Mouse (Mus musculus): ENCODE results near the gene Spats1.
A peak's percentile ranks its signal among the peaks of the same experiment; 100 is the strongest.

Gene Spats1

GRCm38 (mm10) chr17:45474669-45475465 lies at the start of gene Spats1:
Spats1 (minus strand) TSS chr17:45475415.
- peak; percentile 62 for DNase-seq

- DNase-seq, result no peak
Measured at GRCm38 (mm10) chr17:45524961-45525360, 49.7 kb upstream of the Spats1 start.

DNA sequence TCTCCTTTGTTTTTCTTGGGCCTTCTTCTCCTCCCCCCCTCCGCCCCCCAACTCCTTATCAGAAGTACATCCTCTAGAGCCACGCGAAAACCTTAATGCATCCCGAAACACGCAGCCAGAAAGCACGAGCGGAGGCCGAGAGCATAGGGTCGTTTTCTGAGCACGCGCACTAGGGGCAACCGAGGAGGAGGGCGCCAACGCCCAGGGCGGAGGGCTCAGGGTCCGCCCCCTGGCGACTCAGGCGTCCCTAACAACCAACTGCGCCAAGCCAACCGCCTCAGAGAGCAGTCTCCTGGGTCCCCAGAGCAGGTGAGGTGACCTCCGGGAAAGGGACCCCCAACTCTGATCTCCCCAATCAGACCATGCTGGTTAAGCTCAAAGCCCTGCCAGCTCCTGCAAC lies 48.0 kb upstream of the Spats1 start, which contains the start of gene Tcte1:
Gene Tcte1, plus strand, starts transcription at position 172 of the 400 bp plus-strand sequence.
- no peak for DNase-seq

DNA sequence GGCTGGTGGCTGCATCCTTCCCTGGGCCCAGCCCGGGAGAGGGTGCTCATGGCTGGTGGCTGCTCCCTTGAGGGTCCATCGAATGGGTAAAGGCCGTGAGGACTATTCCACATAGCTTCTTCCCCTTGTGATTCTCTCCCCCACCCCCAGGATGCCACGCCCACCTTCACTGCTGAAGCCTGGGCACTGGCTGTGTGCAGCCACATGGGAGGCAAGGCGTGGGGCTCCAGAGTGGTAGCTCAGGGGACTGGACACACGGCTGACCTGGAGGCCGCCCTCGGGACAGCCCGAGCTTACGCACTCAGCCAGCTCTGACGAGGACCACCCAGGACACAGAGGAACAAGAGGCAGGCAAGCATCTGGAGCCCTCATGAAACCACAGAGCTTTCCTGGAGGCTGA lies 44.9 kb upstream of the Spats1 start:
- DNase-seq, result no peak

GRCm38 (mm10) chr17:45518766-45519475 lies 43.7 kb upstream of the Spats1 start:
- DNase-seq, result no peak

- no peak for DNase-seq
Measured at GRCm38 (mm10) chr17:45517549-45518215, 42.5 kb upstream of the Spats1 start.

GRCm38 (mm10) chr17:45517135-45517534 lies 41.9 kb upstream of the Spats1 start:
- DNase-seq, result no peak

DNA sequence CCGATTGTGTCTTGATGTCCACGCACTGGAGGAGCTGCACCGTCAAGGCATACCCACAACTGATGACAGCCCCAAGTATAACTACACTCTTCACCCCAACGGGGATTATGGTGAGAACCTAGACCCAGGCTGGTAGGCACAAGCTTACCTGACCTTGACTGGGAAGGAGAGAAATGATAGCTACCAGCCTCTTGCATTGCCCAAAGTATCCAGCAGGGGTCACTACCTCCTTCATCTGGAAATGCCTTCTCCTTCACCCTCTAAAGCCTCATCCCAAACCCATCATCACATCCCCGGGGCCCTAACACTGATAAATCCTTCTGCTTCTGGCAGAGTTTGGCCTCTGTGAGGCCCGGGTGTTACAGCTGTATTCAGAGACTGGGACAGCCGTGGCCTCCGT lies 41.3 kb upstream of the Spats1 start:
- peak; percentile 76 for DNase-seq

DNA sequence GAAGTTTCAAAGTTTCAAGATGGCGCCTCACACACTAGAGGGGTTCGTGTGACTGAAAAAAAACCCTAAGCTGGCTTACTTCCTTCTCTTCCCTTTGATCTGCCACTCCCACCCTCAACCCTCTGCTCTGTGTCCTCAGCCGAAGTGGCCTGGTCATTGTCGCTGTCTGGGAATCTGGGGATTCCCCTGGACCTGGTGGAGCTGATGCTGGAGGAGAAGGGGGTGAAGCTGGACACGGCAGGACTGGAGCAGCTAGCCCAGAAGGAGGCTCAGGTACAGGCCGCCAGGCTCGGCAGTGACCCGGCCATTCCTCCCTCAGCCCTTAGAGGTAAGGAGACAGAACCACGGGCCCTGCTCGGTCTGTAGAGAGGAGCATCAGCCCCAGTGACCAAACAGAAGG lies 40.6 kb upstream of the Spats1 start:
- no peak for DNase-seq

- DNase-seq, result no peak
Measured at GRCm38 (mm10) chr17:45515204-45515726, 40.0 kb upstream of the Spats1 start.

- no peak for DNase-seq
Measured at GRCm38 (mm10) chr17:45511757-45512156, 36.5 kb upstream of the Spats1 start.

DNA sequence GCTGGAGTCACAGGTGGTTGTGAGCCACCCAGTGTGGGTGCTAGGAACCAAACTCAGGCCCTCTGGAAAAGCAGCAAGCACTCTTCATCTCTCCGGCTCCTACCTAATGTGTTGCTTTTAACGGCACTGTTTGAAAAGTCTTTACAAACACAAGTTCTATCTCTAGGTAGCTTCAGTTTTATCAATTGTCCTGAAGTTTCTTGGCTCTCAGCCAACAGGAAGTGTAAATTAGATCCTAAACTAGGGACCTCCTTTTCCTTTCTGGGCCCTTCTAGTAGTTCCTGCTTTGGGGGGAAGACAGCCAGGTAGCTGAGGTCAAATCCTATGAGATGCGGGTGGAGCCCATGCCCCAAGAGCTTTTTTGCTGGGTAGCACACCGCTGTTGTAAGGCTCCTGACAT lies 35.7 kb upstream of the Spats1 start:
- DNase-seq, result no peak

DNA sequence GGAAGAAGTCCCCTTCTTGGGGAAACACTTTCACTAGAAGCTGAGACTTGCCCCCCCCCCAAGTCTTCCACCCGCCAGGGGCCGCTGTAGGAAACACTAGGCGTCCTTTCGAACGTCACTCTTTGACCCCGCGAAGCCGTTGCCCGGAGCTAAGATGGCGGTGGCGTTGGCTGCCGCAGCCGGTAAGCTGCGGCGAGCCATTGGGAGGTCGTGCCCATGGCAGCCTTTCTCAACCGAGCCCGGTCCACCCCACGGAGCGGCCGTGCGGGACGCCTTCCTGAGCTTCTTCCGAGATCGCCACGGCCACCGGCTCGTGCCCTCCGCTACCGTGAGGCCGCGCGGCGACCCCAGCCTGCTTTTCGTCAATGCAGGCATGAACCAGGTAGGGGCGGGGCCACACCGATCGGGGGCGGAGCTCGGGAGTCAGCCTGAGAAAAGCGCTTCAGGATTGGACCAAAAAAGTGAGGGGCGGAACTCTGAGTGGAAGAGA lies 31.5 kb upstream of the Spats1 start, which contains the start of gene Aars2:
Gene Aars2, plus strand, starts transcription at position 142 of the 490 bp plus-strand sequence.
- peak; percentile 96 for DNase-seq

GRCm38 (mm10) chr17:45505941-45506465 lies 30.8 kb upstream of the Spats1 start:
- no peak for DNase-seq

- no peak for DNase-seq
Measured at GRCm38 (mm10) chr17:45503301-45503973, 28.2 kb upstream of the Spats1 start.

- no peak for DNase-seq
Measured at GRCm38 (mm10) chr17:45502324-45502723, 27.1 kb upstream of the Spats1 start.

DNA sequence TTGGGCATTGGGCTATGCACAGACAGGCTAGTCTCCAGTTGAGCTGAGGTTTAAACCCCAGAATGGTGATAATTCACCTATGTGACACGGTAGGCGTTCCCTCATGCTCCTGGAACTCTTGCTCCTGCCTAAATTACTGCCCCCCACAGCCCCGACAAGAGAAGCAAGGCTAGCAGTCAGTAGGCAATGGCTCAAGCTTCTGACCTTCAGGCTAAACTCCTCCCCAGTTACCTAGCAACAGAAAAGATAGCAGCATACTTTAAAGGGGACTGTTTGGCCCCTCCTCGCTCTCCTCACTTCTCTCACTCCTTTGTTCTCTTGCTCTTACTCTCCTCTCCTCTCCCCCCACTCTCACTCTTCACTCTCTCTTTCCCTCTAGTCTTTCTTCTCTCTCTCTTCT lies 25.8 kb upstream of the Spats1 start:
- no peak for DNase-seq

GRCm38 (mm10) chr17:45499516-45499915 lies 24.3 kb upstream of the Spats1 start:
- DNase-seq, result no peak

GRCm38 (mm10) chr17:45498397-45498796 lies 23.2 kb upstream of the Spats1 start:
- no peak for DNase-seq

DNA sequence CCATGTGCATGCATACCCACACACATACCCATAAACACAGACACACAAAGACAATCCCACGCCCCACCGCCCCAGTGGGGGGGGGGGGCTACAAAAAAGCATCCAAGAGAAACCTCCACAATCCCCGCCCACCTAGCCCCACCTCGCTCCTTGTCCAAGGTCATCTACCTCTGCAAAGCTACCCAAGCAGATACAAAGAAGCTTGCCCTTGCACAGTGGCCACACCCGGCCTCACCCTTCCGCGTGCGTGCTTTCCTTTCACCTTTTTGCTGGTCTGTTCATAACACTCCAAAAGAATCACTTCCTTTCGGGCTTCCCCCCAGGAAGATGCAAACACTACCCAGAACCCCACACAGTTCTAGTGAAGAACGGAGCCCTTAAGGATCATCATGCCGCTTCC lies 20.2 kb upstream of the Spats1 start:
- no peak for DNase-seq

DNA sequence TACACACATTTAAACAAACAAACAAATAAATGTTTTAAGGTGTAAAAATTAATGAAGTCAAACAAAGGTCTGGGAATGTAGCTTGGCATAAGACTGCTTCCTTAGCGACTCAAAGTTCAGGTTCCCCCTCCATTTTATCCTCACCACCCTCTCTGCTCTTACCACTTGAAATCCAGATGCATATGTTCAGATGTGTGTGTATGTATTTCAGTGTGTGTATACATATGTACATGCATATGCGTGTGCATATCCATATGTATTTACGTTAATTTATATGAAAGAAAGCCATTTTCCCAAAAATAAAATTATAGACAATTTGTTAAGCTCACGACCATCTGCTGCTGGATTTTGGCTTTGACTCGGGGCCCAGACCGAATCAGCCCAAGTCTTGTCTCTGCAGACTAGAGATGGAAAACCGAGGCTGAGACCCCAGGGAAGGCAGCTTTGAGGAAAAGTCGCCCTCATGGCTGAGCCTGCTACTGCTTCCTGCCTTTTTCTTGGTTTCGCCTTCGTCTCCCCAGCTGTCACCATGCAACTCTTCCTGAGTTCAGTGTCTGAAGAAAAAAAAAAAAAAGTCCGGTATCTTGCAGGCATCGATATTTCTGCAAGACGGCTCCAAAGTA lies 15.4 kb upstream of the Spats1 start:
- no peak for DNase-seq

DNA sequence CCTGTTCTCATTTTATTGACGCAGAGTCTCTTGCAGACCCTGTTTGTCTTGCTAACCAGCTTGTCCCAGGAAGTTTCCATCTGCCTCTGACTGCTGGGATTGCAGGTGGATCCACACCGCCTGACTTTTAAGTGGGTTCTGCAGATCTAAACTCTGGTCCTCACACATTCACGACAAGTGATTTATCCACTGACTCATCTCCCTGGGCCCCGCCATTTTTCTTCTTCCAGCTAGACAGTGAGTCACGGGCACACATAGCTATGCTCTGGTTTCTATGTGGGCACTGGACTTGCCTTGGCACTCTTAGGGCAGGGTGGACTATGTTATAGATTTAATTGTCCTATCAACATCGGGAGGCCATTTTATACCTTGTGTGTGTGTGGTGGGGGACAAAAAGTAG lies 14.5 kb upstream of the Spats1 start:
- no peak for DNase-seq

Measured in kidney, postnatal 14 days (tissue).